Mouse (Mus musculus): Measurements from ENCODE around the gene Lmod1. TPM values are rescaled to one million over a fixed set of nuclear protein-coding genes. Genes with fewer than 3 reads are reported as not detected.

Gene Lmod1
- polyA plus RNA-seq (2021; fragmentation: Nextera tagmentation), result 0.22 and 0.28 TPM in 2 replicates
- long read RNA-seq, experiment 1, partial matches to known transcripts, result 0 of 1 reads
- long read RNA-seq, experiment 1, other reads (novel, unspliced or antisense), result 1 of 1 reads
- long read RNA-seq, experiment 2, partial matches to known transcripts, result 1 of 1 reads
- long read RNA-seq, experiment 2, other reads (novel, unspliced or antisense), result 0 of 1 reads

DNA sequence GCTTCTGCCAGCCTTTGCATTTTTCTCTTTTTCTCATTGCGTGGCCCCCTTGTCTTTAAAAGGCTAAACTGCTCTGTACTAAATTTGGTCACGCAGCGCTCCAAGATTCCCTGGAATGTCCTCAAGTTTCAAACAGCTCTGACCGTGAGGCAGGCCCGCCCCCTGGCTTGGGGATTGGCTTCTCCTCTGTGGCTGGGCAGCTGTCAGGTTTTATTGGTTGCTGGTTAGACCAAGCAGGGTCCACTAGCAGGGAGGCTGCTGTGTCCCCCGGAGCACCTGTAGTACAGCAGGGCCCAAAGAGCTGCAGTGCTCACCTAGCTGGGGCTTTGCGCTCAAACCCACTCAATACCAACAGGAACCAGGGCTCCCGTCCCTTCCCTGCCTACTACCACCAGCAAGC, at the start of gene Lmod1:
TSS of gene Lmod1 (plus strand) at position 237 of the 400 bp plus-strand sequence.

DNA sequence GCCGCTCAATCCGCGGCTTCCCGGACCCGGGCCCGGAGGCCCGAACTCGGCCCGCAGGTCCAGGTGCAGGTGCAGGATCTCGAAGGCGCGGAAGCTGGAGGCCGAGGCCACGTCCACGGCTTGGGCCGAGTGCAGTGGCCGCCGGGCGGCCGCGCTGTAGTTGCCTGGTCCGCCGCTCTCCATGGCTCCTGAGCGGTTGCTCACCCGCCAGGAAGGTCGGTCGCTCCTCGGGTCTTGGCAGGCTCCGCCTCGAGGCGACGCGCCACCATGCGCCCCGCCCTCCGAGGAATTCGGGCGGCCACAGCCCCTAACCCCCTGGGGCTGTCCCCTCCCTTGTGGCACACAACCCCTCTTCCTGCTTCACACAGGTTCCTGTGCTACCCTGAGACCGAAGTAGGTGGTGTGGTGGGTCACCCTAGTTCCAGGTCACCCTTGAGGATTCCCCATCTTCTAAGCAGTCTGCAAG, 40.7 kb upstream of the Lmod1 start, which contains the start of gene Rnpep:
TSS of gene Rnpep (minus strand) at position 259 of the 466 bp plus-strand sequence.

DNA sequence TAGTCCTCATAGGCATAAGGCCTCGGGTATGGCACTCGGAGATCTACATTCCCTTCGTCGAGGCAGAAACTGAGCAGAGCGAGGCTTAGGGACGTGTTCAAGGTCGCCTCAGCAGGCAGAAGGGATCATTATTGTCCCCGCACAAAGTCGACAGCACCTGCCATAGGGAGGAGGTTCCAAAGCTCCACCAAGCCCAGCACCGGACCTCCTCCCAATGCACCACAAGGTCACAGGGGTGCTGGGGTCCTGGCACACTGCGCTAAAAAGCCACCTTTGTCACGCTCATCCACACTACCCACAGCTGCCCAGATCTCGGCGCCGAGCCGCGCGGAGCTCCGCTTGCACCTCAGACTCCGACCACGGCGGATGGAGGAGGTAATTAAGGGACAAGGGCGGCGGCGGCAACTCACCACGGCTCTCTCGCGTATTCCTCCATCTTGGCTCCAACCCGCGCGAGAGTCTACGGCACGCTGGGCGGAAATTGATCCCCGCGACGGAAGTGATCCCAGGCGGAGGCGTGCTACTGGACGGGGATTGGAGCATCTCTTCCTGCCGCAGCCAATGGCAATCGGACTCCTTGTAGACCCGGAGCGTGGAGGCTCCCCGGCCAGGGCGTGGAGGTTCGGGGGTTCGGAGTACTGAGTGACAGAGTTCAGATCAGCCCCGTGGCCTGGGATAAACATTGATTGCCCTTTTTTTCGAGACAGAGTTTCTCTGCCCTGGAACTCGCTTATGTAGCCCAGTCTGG, 11.1 kb upstream of the Lmod1 start, which contains the start of gene Timm17a:
TSS of gene Timm17a (minus strand) at position 495 of the 748 bp plus-strand sequence.

DNA sequence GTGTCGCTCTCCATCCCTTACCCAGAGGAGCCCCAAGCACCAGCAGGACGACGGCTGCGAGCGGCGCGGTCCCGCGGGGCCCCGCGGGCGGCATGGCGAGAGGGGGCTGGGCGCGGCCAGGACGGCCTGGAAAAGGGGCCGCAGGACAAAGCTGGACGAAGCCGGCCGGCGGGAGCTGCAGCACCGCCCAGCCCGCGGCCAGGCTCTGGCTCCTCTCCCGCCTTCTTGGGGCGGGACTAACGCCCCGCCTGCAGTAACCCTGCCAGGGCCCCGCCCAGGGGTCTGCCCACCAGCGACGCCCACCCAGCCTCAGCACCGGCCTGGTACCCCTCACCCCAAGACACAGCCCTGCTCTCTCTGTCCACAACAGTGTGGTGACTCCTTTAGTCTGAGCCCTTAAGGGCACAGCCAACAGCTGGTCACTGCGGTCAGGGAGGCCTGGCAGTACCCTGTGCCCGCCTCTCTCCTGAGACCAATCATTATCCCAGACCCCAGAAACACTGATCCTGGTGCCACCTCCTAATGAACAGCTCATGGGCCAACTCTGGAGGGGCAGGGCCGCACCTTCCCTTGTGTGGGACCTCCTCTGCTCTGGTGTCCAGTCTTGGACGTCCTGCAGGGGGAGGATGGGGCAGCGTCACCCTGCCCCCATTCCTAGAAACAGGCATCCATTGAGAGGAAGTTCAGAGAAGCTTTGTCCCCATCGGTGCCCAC, 50.4 kb downstream of the Lmod1 start, which contains the start of gene Shisa4:
TSS of gene Shisa4 (minus strand) at position 370 of the 714 bp plus-strand sequence.

Other genes with a start within 250 kb of the Lmod1 start
- 0.89 and 1.7 TPM in 2 replicates for gene Lgr6, start 219.5 kb upstream of the Lmod1 start, polyA plus RNA-seq (2021; fragmentation: Nextera tagmentation)
- gene Ptpn7, start 192.1 kb upstream of the Lmod1 start, polyA plus RNA-seq (2021; fragmentation: Nextera tagmentation), result 0.33 and 0.39 TPM in 2 replicates
- gene Arl8a, start 178.0 kb upstream of the Lmod1 start, polyA plus RNA-seq (2021; fragmentation: Nextera tagmentation), result 25.0 and 80.8 TPM in 2 replicates
- gene Gpr37l1, start 157.1 kb upstream of the Lmod1 start, polyA plus RNA-seq (2021; fragmentation: Nextera tagmentation), result 211 and 218 TPM in 2 replicates
- gene Elf3, start 66.2 kb upstream of the Lmod1 start, polyA plus RNA-seq (2021; fragmentation: Nextera tagmentation), result 0.12 and 0.20 TPM in 2 replicates
- 26.2 and 31.2 TPM in 2 replicates for gene Rnpep, start 40.7 kb upstream of the Lmod1 start, polyA plus RNA-seq (2021; fragmentation: Nextera tagmentation)
- 235 and 273 TPM in 2 replicates for gene Timm17a, start 11.0 kb upstream of the Lmod1 start, polyA plus RNA-seq (2021; fragmentation: Nextera tagmentation)
- gene Shisa4, start 50.4 kb downstream of the Lmod1 start, polyA plus RNA-seq (2021; fragmentation: Nextera tagmentation), result 244 and 256 TPM in 2 replicates
- 31.4 and 33.0 TPM in 2 replicates for gene Ipo9, start 105.7 kb downstream of the Lmod1 start, polyA plus RNA-seq (2021; fragmentation: Nextera tagmentation)

All from left cerebral cortex, adult 6 months (tissue).